Mouse (Mus musculus): ENCODE measurements around the gene Tert. TPM values are rescaled to one million over a fixed set of nuclear protein-coding genes. Genes with fewer than 3 reads are reported as not detected.

Tert gene
- polyA plus RNA-seq, 1 experiment from 2014 or later, result 4.2 TPM

DNA sequence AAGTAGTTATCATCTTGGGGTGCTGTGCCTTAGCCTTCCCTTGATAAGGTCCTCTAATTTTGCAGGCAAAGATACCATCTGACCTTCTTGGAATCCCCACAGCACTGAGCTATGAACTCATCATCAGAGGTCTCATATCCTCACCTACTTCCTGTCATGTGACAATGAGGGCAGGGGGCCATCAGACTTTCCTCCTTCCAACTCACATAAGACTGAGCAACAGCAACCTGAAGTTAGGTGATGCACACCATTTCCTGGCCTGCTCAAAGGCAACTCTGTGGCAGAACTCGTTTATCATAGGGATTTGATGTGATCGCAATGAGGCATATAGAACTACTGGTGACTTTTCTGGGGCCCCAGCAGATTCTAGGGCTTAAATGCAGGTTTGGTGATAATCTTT is 55.5 kb downstream of the Tert start:
- Histone ChIP-seq H3K9ac (replicated peaks; ENCODE audit: low read length) (no peak overlapping the region), H3K4me1 (ENCODE audit: control insufficient read depth, insufficient read depth, low read length) (no peaks in the 10 kb centered on the region), H3K27me3 (ENCODE audit: control insufficient read depth, insufficient read depth, low read length) (no peaks in the 10 kb centered on the region), H3K9me3 (ENCODE audit: control insufficient read depth, low read length) (no peaks in the 10 kb centered on the region), H3K4me3 (replicated peaks; ENCODE audit: low read depth, low read length) (no peak overlapping the region), H3K4me2 (ENCODE audit: low read length) (no peak overlapping the region), H3K36me3 (ENCODE audit: control insufficient read depth, insufficient read depth, low read length) (no peaks in the 10 kb centered on the region), H3K27ac (replicated peaks; ENCODE audit: low read depth, low read length) (no peak overlapping the region)
- DNase-seq (no peak), ATAC-seq (ENCODE audit: low FRiP score, low TSS enrichment) (no peak)
- WGBS, result 83% methylated on average over 2 of the region's 2 CpGs

GRCm38 (mm10) chr13:73683682-73684081 is 57.0 kb downstream of the Tert start:
- Histone ChIP-seq H3K4me2 (ENCODE audit: low read length) (no peak overlapping the region), H3K4me3 (replicated peaks; ENCODE audit: low read depth, low read length) (no peak overlapping the region), H3K27ac (replicated peaks; ENCODE audit: low read depth, low read length) (no peak overlapping the region), H3K9me3 (ENCODE audit: control insufficient read depth, low read length) (no peaks in the 10 kb centered on the region), H3K27me3 (ENCODE audit: control insufficient read depth, insufficient read depth, low read length) (no peaks in the 10 kb centered on the region), H3K4me1 (ENCODE audit: control insufficient read depth, insufficient read depth, low read length) (no peaks in the 10 kb centered on the region), H3K36me3 (ENCODE audit: control insufficient read depth, insufficient read depth, low read length) (no peaks in the 10 kb centered on the region), H3K9ac (replicated peaks; ENCODE audit: low read length) (no peak overlapping the region)
- no peak for ATAC-seq (ENCODE audit: low FRiP score, low TSS enrichment)
- no peak for DNase-seq
- 86% methylated on average over 11 of the region's 11 CpGs for WGBS

DNA sequence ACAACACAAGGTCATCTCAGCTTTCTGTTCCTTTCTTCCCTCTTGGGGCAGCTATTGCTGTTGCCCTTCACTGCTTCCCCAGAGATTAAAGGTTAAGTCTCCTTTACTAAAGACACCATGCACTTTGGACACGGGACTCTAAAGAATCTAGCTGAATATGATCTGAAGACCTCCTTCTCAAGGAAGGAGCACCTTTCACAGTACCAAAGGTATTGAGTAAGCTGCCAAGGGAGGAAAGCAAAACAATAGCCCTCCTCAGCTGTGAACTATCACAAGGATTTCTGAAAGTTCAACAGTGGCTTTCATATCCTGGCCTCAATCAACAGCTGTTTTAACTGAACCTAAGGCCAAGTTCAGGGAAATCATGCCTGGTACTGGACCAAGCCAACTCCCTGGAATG is 57.7 kb downstream of the Tert start:
- H3K4me2 ChIP-seq (ENCODE audit: low read length), result no peak overlapping the region
- H3K9ac ChIP-seq (replicated peaks; ENCODE audit: low read length), result no peak overlapping the region
- no peak for DNase-seq
- no peak for ATAC-seq (ENCODE audit: low FRiP score, low TSS enrichment)
- no peaks in the 10 kb centered on the region for H3K4me1 ChIP-seq (ENCODE audit: control insufficient read depth, insufficient read depth, low read length)
- H3K9me3 ChIP-seq (ENCODE audit: control insufficient read depth, low read length), result no peaks in the 10 kb centered on the region
- H3K36me3 ChIP-seq (ENCODE audit: control insufficient read depth, insufficient read depth, low read length), result no peaks in the 10 kb centered on the region
- H3K4me3 ChIP-seq (replicated peaks; ENCODE audit: low read depth, low read length), result no peak overlapping the region
- WGBS, result 72% methylated on average over 1 of the region's 1 CpGs
- H3K27me3 ChIP-seq (ENCODE audit: control insufficient read depth, insufficient read depth, low read length), result no peaks in the 10 kb centered on the region
- no peak overlapping the region for H3K27ac ChIP-seq (replicated peaks; ENCODE audit: low read depth, low read length)

DNA sequence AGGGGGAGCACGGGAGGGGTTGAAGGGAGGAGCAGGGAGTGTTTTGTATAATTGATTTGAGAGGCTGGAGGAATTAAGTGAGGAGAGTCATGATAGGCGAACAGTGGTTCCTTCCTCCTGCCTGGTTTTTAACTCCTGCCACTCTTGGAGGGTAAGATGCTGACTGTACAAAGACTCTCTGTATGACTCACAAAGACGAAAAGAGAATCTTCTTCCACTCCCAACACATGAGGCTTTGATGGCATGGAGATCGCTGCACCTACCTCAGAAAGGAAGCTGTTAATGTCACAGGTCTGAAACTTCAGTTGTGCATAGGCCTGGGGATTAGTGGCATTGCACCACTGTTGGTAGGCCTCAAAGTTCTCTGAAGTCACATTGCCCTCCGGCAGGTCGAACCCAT is 58.8 kb downstream of the Tert start:
- no peak for DNase-seq
- no peak for ATAC-seq (ENCODE audit: low FRiP score, low TSS enrichment)
- no peak overlapping the region for H3K4me3 ChIP-seq (replicated peaks; ENCODE audit: low read depth, low read length)
- no peak overlapping the region for H3K9ac ChIP-seq (replicated peaks; ENCODE audit: low read length)
- WGBS, result 86% methylated on average over 6 of the region's 6 CpGs
- no peaks in the 10 kb centered on the region for H3K9me3 ChIP-seq (ENCODE audit: control insufficient read depth, low read length)
- H3K36me3 ChIP-seq (ENCODE audit: control insufficient read depth, insufficient read depth, low read length), result no peaks in the 10 kb centered on the region
- no peaks in the 10 kb centered on the region for H3K4me1 ChIP-seq (ENCODE audit: control insufficient read depth, insufficient read depth, low read length)
- H3K27ac ChIP-seq (replicated peaks; ENCODE audit: low read depth, low read length), result no peak overlapping the region
- no peaks in the 10 kb centered on the region for H3K27me3 ChIP-seq (ENCODE audit: control insufficient read depth, insufficient read depth, low read length)
- H3K4me2 ChIP-seq (ENCODE audit: low read length), result no peak overlapping the region

DNA sequence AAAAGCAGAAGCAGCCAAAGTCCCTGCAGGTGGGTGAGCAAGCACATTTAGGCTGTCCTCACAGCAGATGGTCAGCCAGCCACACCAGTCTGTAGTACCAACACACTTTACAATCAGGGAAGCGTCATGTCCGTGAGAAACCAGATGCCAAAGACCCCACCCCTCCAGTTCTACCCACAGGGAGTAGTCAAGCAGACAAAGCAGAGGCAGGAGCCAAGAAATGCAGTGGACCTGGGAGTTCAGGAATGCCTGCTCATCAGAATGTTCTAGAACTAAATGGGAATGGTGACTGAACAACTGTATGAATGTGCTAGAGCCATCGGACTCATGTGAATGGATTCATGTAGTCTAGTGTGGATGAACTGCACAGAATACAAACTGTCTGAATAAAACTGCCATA is 60.9 kb downstream of the Tert start:
- ATAC-seq (ENCODE audit: low FRiP score, low TSS enrichment) (no peak), DNase-seq (no peak)
- Histone ChIP-seq H3K4me1 (ENCODE audit: control insufficient read depth, insufficient read depth, low read length) (no peaks in the 10 kb centered on the region), H3K9ac (replicated peaks; ENCODE audit: low read length) (no peak overlapping the region), H3K27me3 (ENCODE audit: control insufficient read depth, insufficient read depth, low read length) (no peaks in the 10 kb centered on the region), H3K27ac (replicated peaks; ENCODE audit: low read depth, low read length) (no peak overlapping the region), H3K4me2 (ENCODE audit: low read length) (no peak overlapping the region), H3K9me3 (ENCODE audit: control insufficient read depth, low read length) (no peaks in the 10 kb centered on the region), H3K4me3 (replicated peaks; ENCODE audit: low read depth, low read length) (no peak overlapping the region), H3K36me3 (ENCODE audit: control insufficient read depth, insufficient read depth, low read length) (no peaks in the 10 kb centered on the region)
- WGBS, result 76% methylated on average over 3 of the region's 3 CpGs

GRCm38 (mm10) chr13:73688934-73689333 is 62.2 kb downstream of the Tert start:
- no peak overlapping the region for H3K4me2 ChIP-seq (ENCODE audit: low read length)
- no peak overlapping the region for H3K4me3 ChIP-seq (replicated peaks; ENCODE audit: low read depth, low read length)
- DNase-seq (no peak), ATAC-seq (ENCODE audit: low FRiP score, low TSS enrichment) (no peak)
- H3K9ac ChIP-seq (replicated peaks; ENCODE audit: low read length), result no peak overlapping the region
- H3K27me3 ChIP-seq (ENCODE audit: control insufficient read depth, insufficient read depth, low read length), result no peaks in the 10 kb centered on the region
- H3K27ac ChIP-seq (replicated peaks; ENCODE audit: low read depth, low read length), result no peak overlapping the region
- no peaks in the 10 kb centered on the region for H3K9me3 ChIP-seq (ENCODE audit: control insufficient read depth, low read length)
- no peaks in the 10 kb centered on the region for H3K36me3 ChIP-seq (ENCODE audit: control insufficient read depth, insufficient read depth, low read length)
- WGBS, result 75% methylated on average over 4 of the region's 4 CpGs
- H3K4me1 ChIP-seq (ENCODE audit: control insufficient read depth, insufficient read depth, low read length), result no peaks in the 10 kb centered on the region

GRCm38 (mm10) chr13:73692249-73692868 is 65.6 kb downstream of the Tert start:
- H3K4me2 ChIP-seq (ENCODE audit: low read length), result no peak overlapping the region
- H3K4me1 ChIP-seq (ENCODE audit: control insufficient read depth, insufficient read depth, low read length), result no peaks in the 10 kb centered on the region
- no peak overlapping the region for H3K27ac ChIP-seq (replicated peaks; ENCODE audit: low read depth, low read length)
- H3K27me3 ChIP-seq (ENCODE audit: control insufficient read depth, insufficient read depth, low read length), result no peaks in the 10 kb centered on the region
- H3K4me3 ChIP-seq (replicated peaks; ENCODE audit: low read depth, low read length), result no peak overlapping the region
- no peak overlapping the region for H3K9ac ChIP-seq (replicated peaks; ENCODE audit: low read length)
- 34% methylated on average over 10 of the region's 10 CpGs for WGBS
- no peaks in the 10 kb centered on the region for H3K36me3 ChIP-seq (ENCODE audit: control insufficient read depth, insufficient read depth, low read length)
- no peaks in the 10 kb centered on the region for H3K9me3 ChIP-seq (ENCODE audit: control insufficient read depth, low read length)
- DNase-seq (peak; percentile 69), ATAC-seq (ENCODE audit: low FRiP score, low TSS enrichment) (no peak; the same call in 1 of the 2 replicates)

- no peak overlapping the region for H3K4me2 ChIP-seq (ENCODE audit: low read length)
- no peak for DNase-seq
- H3K9ac ChIP-seq (replicated peaks; ENCODE audit: low read length), result no peak overlapping the region
- no peaks in the 10 kb centered on the region for H3K36me3 ChIP-seq (ENCODE audit: control insufficient read depth, insufficient read depth, low read length)
- H3K4me1 ChIP-seq (ENCODE audit: control insufficient read depth, insufficient read depth, low read length), result no peaks in the 10 kb centered on the region
- WGBS, result 80% methylated on average over 2 of the region's 2 CpGs
- no peak overlapping the region for H3K27ac ChIP-seq (replicated peaks; ENCODE audit: low read depth, low read length)
- no peak for ATAC-seq (ENCODE audit: low FRiP score, low TSS enrichment)
- no peaks in the 10 kb centered on the region for H3K27me3 ChIP-seq (ENCODE audit: control insufficient read depth, insufficient read depth, low read length)
- H3K9me3 ChIP-seq (ENCODE audit: control insufficient read depth, low read length), result no peaks in the 10 kb centered on the region
- no peak overlapping the region for H3K4me3 ChIP-seq (replicated peaks; ENCODE audit: low read depth, low read length)
These were observed 66.6 kb downstream of the Tert start for GRCm38 (mm10) chr13:73693333-73693732.

GRCm38 (mm10) chr13:73694972-73695371 is 68.3 kb downstream of the Tert start:
- Histone ChIP-seq H3K27ac (replicated peaks; ENCODE audit: low read depth, low read length) (no peak overlapping the region), H3K9me3 (ENCODE audit: control insufficient read depth, low read length) (no peaks in the 10 kb centered on the region), H3K4me1 (ENCODE audit: control insufficient read depth, insufficient read depth, low read length) (no peaks in the 10 kb centered on the region), H3K27me3 (ENCODE audit: control insufficient read depth, insufficient read depth, low read length) (no peaks in the 10 kb centered on the region), H3K9ac (replicated peaks; ENCODE audit: low read length) (no peak overlapping the region), H3K4me2 (ENCODE audit: low read length) (no peak overlapping the region), H3K36me3 (ENCODE audit: control insufficient read depth, insufficient read depth, low read length) (no peaks in the 10 kb centered on the region), H3K4me3 (replicated peaks; ENCODE audit: low read depth, low read length) (no peak overlapping the region)
- DNase-seq, result no peak
- no peak for ATAC-seq (ENCODE audit: low FRiP score, low TSS enrichment)
- 94% methylated on average over 1 of the region's 1 CpGs for whole genome bisulfite sequencing
